Mouse (Mus musculus): ENCODE measurements around the gene Zfp2. TPM values are rescaled to one million over a fixed set of nuclear protein-coding genes. Genes with fewer than 3 reads are reported as not detected.
A peak's percentile ranks its signal among the peaks of the same experiment; 100 is the strongest.

Gene Zfp2
- polyA plus RNA-seq, 1 experiment from 2014 or later, result 3.3 TPM

GRCm38 (mm10) chr11:50914461-50914860 is 1.5 kb downstream of the Zfp2 start:
- Histone ChIP-seq H3K4me2 (no peak overlapping the region), H3K36me3 (peaks cover 26% of the 10 kb centered on the region), H3K27ac (no peak overlapping the region), H3K9ac (no peak overlapping the region), H3K9me3 (replicated peaks) (no peaks in the 10 kb centered on the region), H3K4me3 (no peak overlapping the region), H3K4me1 (0 out of 2 replicates have a peak, but pooled peaks cover 7% of the 10 kb centered on the region), H3K27me3 (replicated peaks) (no peaks in the 10 kb centered on the region)
- WGBS (ENCODE audit: insufficient replicate concordance), result 78% methylated on average over 3 of the region's 3 CpGs
- ATAC-seq, result no peak

GRCm38 (mm10) chr11:50913301-50913700 is 2.7 kb downstream of the Zfp2 start:
- H3K27ac ChIP-seq, result no peak overlapping the region
- H3K27me3 ChIP-seq (replicated peaks), result no peaks in the 10 kb centered on the region
- WGBS (ENCODE audit: insufficient replicate concordance), result 80% methylated on average over 1 of the region's 1 CpGs
- no peak overlapping the region for H3K9ac ChIP-seq
- H3K9me3 ChIP-seq (replicated peaks), result no peaks in the 10 kb centered on the region
- H3K4me1 ChIP-seq, result 0 out of 2 replicates have a peak, but pooled peaks cover 7% of the 10 kb centered on the region
- H3K4me3 ChIP-seq, result no peak overlapping the region
- no peak overlapping the region for H3K4me2 ChIP-seq
- ATAC-seq, result no peak
- peaks cover 34% of the 10 kb centered on the region for H3K36me3 ChIP-seq

GRCm38 (mm10) chr11:50908136-50908535 is 7.8 kb downstream of the Zfp2 start:
- 75% methylated on average over 5 of the region's 5 CpGs for WGBS (ENCODE audit: insufficient replicate concordance)
- no peak overlapping the region for H3K27ac ChIP-seq
- no peaks in the 10 kb centered on the region for H3K27me3 ChIP-seq (replicated peaks)
- ATAC-seq, result no peak
- H3K9me3 ChIP-seq (replicated peaks), result peaks cover 11% of the 10 kb centered on the region
- no peak overlapping the region for H3K9ac ChIP-seq
- H3K4me3 ChIP-seq, result no peak overlapping the region
- no peaks in the 10 kb centered on the region for H3K4me1 ChIP-seq
- peaks cover 82% of the 10 kb centered on the region for H3K36me3 ChIP-seq
- H3K4me2 ChIP-seq, result no peak overlapping the region

GRCm38 (mm10) chr11:50897359-50897758 is 18.6 kb downstream of the Zfp2 start:
- Histone ChIP-seq H3K36me3 (peaks cover 27% of the 10 kb centered on the region), H3K27me3 (replicated peaks) (no peaks in the 10 kb centered on the region), H3K9ac (no peak overlapping the region), H3K4me3 (no peak overlapping the region), H3K4me1 (no peaks in the 10 kb centered on the region), H3K9me3 (replicated peaks) (peaks cover 47% of the 10 kb centered on the region), H3K4me2 (no peak overlapping the region), H3K27ac (no peak overlapping the region)
- ATAC-seq, result no peak
- 35% methylated on average over 1 of the region's 1 CpGs for WGBS (ENCODE audit: insufficient replicate concordance)

- Histone ChIP-seq H3K4me2 (no peak overlapping the region), H3K27ac (no peak overlapping the region), H3K9ac (no peak overlapping the region), H3K27me3 (replicated peaks) (no peaks in the 10 kb centered on the region), H3K4me1 (no peaks in the 10 kb centered on the region), H3K36me3 (no peaks in the 10 kb centered on the region), H3K9me3 (replicated peaks) (0 out of 2 replicates have a peak, but pooled peaks cover 6% of the 10 kb centered on the region), H3K4me3 (no peak overlapping the region)
- WGBS (ENCODE audit: insufficient replicate concordance), result 43% methylated on average over 2 of the region's 2 CpGs
- no peak for ATAC-seq
These were observed 23.5 kb downstream of the Zfp2 start for GRCm38 (mm10) chr11:50892441-50892840.

- peak; percentile 55; the same call in 1 of the 2 replicates for ATAC-seq
- H3K4me3 ChIP-seq, result peak within 1 kb of the TSS; percentile 41
- H3K27me3 ChIP-seq (replicated peaks), result no peaks in the 10 kb centered on the region
- WGBS (ENCODE audit: insufficient replicate concordance), result 7% methylated on average over 26 of the region's 26 CpGs
- no peak within 1 kb of the TSS for H3K27ac ChIP-seq
- no peaks in the 10 kb centered on the region for H3K4me1 ChIP-seq
- H3K9me3 ChIP-seq (replicated peaks), result no peaks in the 10 kb centered on the region
- 0 out of 2 replicates have a peak within 1 kb of the TSS, but pooled peaks have one; percentile 7 for H3K9ac ChIP-seq
- no peaks in the 10 kb centered on the region for H3K36me3 ChIP-seq
- H3K4me2 ChIP-seq, result peak within 1 kb of the TSS; percentile 54
These were observed 28.4 kb downstream of the Zfp2 start, which contains the start of gene Zfp454 for GRCm38 (mm10) chr11:50887390-50888128. Gene Zfp454 (minus strand): TSS chr11:50887651.

- ATAC-seq, result no peak
- H3K9ac ChIP-seq, result 0 out of 2 replicates have a peak overlapping the region, but pooled peaks have one; percentile 7
These were observed 29.1 kb downstream of the Zfp2 start for GRCm38 (mm10) chr11:50886933-50887293.

GRCm38 (mm10) chr11:50886231-50886932 is 29.6 kb downstream of the Zfp2 start:
- ATAC-seq, result no peak
- 45% methylated on average over 8 of the region's 8 CpGs for WGBS (ENCODE audit: insufficient replicate concordance)
- Histone ChIP-seq H3K4me2 (peak overlapping the region; percentile 54), H3K27me3 (replicated peaks) (no peaks in the 10 kb centered on the region), H3K9ac (0 out of 2 replicates have a peak overlapping the region, but pooled peaks have one; percentile 7), H3K27ac (no peak overlapping the region), H3K4me1 (no peaks in the 10 kb centered on the region), H3K9me3 (replicated peaks) (no peaks in the 10 kb centered on the region), H3K4me3 (peak overlapping the region; percentile 41; the same call in 1 of the 2 replicates), H3K36me3 (no peaks in the 10 kb centered on the region)

More at GRCm38 (mm10) chr11:50886933-50887293, 29.1 kb downstream of the Zfp2 start:
- Histone ChIP-seq H3K4me1 (no peaks in the 10 kb centered on the region), H3K27me3 (replicated peaks) (no peaks in the 10 kb centered on the region), H3K9me3 (replicated peaks) (no peaks in the 10 kb centered on the region), H3K4me3 (peak overlapping the region; percentile 41), H3K27ac (no peak overlapping the region), H3K4me2 (peak overlapping the region; percentile 54), H3K36me3 (no peaks in the 10 kb centered on the region)
- WGBS (ENCODE audit: insufficient replicate concordance), result 21% methylated on average over 10 of the region's 10 CpGs

GRCm38 (mm10) chr11:50883756-50884155 is 32.2 kb downstream of the Zfp2 start:
- no peak for ATAC-seq
- no peak overlapping the region for H3K9ac ChIP-seq
- H3K9me3 ChIP-seq (replicated peaks), result no peaks in the 10 kb centered on the region
- 51% methylated on average over 3 of the region's 3 CpGs for WGBS (ENCODE audit: insufficient replicate concordance)
- H3K36me3 ChIP-seq, result no peaks in the 10 kb centered on the region
- no peak overlapping the region for H3K4me2 ChIP-seq
- H3K4me3 ChIP-seq, result no peak overlapping the region
- H3K27me3 ChIP-seq (replicated peaks), result no peaks in the 10 kb centered on the region
- no peak overlapping the region for H3K27ac ChIP-seq
- no peaks in the 10 kb centered on the region for H3K4me1 ChIP-seq

GRCm38 (mm10) chr11:50878641-50879040 is 37.3 kb downstream of the Zfp2 start:
- peaks cover 12% of the 10 kb centered on the region for H3K36me3 ChIP-seq
- H3K4me1 ChIP-seq, result no peaks in the 10 kb centered on the region
- no peaks in the 10 kb centered on the region for H3K27me3 ChIP-seq (replicated peaks)
- ATAC-seq, result no peak
- no peak overlapping the region for H3K27ac ChIP-seq
- peaks cover 5% of the 10 kb centered on the region for H3K9me3 ChIP-seq (replicated peaks)
- H3K4me3 ChIP-seq, result no peak overlapping the region
- 61% methylated on average over 3 of the region's 3 CpGs for WGBS (ENCODE audit: insufficient replicate concordance)
- no peak overlapping the region for H3K9ac ChIP-seq
- H3K4me2 ChIP-seq, result no peak overlapping the region

GRCm38 (mm10) chr11:50850989-50851601 is 64.9 kb downstream of the Zfp2 start:
- Histone ChIP-seq H3K4me3 (peak overlapping the region; percentile 34), H3K27ac (no peak overlapping the region)

More at GRCm38 (mm10) chr11:50850989-50851601, 64.9 kb downstream of the Zfp2 start:
- no peak for ATAC-seq
- Histone ChIP-seq H3K4me2 (peak overlapping the region; percentile 62), H3K9me3 (replicated peaks) (no peaks in the 10 kb centered on the region), H3K27me3 (replicated peaks) (peaks cover 64% of the 10 kb centered on the region), H3K36me3 (no peaks in the 10 kb centered on the region), H3K9ac (no peak overlapping the region), H3K4me1 (0 out of 2 replicates have a peak, but pooled peaks cover 5% of the 10 kb centered on the region)
- 2% methylated on average over 68 of the region's 72 CpGs for WGBS (ENCODE audit: insufficient replicate concordance)
